Mouse (Mus musculus): ENCODE measurements around the gene Grm7. TPM values are rescaled to one million over a fixed set of nuclear protein-coding genes. Genes with fewer than 3 reads are reported as not detected.

Grm7 gene
- polyA plus RNA-seq, 1 experiment: 1.1 TPM

DNA sequence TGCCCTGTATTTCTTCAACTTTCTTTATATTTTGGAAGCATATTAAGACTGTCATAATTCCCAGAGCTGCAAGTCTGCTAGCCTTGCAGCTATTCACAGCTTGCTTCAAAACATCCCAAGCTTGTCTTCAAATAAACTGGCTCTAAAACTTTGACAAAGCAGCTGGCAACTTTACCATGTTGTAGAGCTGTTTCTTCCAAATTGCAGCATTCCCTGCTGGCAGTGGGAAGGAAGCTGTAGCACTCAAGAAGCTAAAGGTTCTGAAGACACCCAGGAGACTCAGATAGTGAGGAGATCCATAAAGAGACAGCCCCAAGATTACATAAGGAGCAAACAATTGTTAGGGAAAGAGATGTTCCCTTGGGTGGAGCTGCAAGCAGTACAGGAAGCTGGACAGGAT, 846.8 kb downstream of the Grm7 start:
- H3K4me3 ChIP-seq (ENCODE audit: insufficient read depth, low read length): no peak overlapping the region
- no peak overlapping the region for H3K27ac ChIP-seq (ENCODE audit: insufficient read depth, low read length)
- no peaks in the 10 kb centered on the region for H3K4me1 ChIP-seq (ENCODE audit: control insufficient read depth, insufficient read depth, low read length)
- TF ChIP-seq POLR2A (IDR thresholded peaks at IDR 0.05; ENCODE audit: low read depth, low read length) (no peak), CTCF (IDR thresholded peaks at IDR 0.05; ENCODE audit: borderline replicate concordance, insufficient read depth, low read length) (no peak)

DNA sequence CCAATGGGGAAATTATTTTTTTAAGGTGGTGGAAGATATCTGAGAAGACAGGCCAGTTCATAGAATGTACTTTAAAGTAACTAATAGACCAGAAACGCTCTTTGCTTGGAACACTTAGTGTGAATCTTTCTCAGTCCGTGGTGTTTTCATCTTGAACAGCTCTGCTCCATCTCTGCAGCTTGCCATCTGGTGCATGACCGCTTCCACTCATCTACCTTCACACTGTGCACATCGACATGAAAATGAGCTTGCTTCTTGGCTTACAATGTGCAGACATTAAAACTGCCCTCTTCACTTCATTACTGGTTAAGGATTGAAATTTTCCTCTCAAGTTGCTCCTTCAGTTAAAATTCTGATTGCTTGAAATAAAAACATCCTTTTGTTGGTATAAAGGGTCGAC, 854.2 kb downstream of the Grm7 start:
- Histone ChIP-seq H3K4me1 (ENCODE audit: control insufficient read depth, insufficient read depth, low read length) (no peaks in the 10 kb centered on the region), H3K27ac (ENCODE audit: insufficient read depth, low read length) (no peak overlapping the region), H3K4me3 (ENCODE audit: insufficient read depth, low read length) (no peak overlapping the region)
- TF ChIP-seq POLR2A (IDR thresholded peaks at IDR 0.05; ENCODE audit: low read depth, low read length): no peak
- no peak for TF ChIP-seq CTCF (IDR thresholded peaks at IDR 0.05; ENCODE audit: borderline replicate concordance, insufficient read depth, low read length)

DNA sequence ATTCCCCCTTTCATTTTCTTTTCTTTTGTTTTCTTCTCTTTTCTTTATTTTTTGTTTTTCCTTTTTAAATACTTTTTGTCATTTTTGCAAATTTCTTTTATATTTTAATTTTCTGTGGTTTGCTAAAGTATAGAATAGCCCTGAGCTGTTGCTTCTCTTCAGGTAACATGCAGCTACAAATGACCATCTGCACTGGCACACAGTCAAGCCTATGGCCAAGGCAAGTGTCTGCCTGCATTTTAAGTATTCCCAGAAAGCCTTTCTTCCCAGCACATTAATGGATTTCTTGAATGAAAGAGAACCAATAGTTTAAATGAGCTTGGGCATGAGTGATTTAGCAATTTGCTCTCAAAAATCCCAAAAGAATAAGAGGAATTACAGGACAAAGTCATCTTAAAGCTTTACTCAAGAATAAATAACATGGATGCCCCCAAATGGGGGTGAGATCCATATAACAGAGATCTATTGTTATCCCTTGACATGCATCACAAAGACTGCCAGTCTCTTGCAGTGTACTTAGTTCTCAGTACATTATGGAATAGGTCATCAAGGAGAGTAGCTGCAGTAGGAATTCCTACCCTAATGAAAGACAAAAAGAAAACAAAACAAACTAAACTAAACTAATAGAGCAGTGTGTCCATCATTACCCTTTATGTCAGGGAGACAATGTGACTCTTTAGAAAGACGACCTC, 865.5 kb downstream of the Grm7 start:
- Histone ChIP-seq H3K4me3 (ENCODE audit: insufficient read depth, low read length) (no peak overlapping the region), H3K27ac (ENCODE audit: insufficient read depth, low read length) (no peak overlapping the region)
- no peak for TF ChIP-seq POLR2A (IDR thresholded peaks at IDR 0.05; ENCODE audit: low read depth, low read length)
- TF ChIP-seq CTCF (IDR thresholded peaks at IDR 0.05; ENCODE audit: borderline replicate concordance, insufficient read depth, low read length): no peak

DNA sequence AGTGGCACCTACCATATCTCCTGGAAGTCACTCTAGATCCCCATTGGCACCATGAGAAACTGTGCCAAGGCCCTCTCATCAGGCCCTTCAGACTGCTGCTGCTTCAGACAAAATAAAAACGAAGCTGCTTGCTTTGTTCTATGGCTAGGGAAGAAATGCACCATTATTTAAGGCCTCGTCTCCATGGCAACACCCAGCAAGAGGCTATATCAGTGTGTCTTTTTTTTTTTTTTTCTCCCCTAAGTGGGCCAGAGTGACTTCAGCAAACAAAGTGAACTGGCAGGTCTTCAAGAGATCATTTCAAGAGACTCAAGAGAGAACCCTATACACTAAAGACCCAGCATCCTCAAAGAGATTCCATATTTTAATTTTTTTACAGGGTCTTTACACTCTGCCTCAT, 867.0 kb downstream of the Grm7 start:
- no peak for TF ChIP-seq CTCF (IDR thresholded peaks at IDR 0.05; ENCODE audit: borderline replicate concordance, insufficient read depth, low read length)
- TF ChIP-seq POLR2A (IDR thresholded peaks at IDR 0.05; ENCODE audit: low read depth, low read length): no peak
- Histone ChIP-seq H3K27ac (ENCODE audit: insufficient read depth, low read length) (no peak overlapping the region), H3K4me3 (ENCODE audit: insufficient read depth, low read length) (no peak overlapping the region), H3K4me1 (ENCODE audit: control insufficient read depth, insufficient read depth, low read length) (no peaks in the 10 kb centered on the region)

More for the DNA sequence above, 865.5 kb downstream of the Grm7 start:
- no peaks in the 10 kb centered on the region for H3K4me1 ChIP-seq (ENCODE audit: control insufficient read depth, insufficient read depth, low read length)

DNA sequence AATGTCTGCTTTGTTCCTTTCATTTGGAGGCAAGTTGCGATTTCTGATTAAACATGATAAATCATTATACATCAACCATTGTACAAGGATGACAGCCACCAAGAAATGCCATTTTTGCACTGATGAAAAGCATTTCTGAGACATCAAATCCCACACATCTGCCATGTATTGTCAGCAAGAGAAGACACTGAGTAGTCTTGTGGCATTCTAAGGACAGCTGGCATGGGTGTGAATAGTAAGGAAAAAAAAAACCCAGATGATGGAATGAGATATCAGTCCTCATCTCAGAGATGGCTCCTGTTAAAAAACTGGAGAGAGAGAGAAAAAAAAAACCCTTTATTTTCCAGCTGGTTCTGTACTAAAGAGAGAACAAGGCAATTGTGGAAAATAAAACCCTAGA, 875.8 kb downstream of the Grm7 start:
- no peak for TF ChIP-seq CTCF (IDR thresholded peaks at IDR 0.05; ENCODE audit: borderline replicate concordance, insufficient read depth, low read length)
- TF ChIP-seq POLR2A (IDR thresholded peaks at IDR 0.05; ENCODE audit: low read depth, low read length): no peak
- Histone ChIP-seq H3K27ac (ENCODE audit: insufficient read depth, low read length) (no peak overlapping the region), H3K4me1 (ENCODE audit: control insufficient read depth, insufficient read depth, low read length) (no peaks in the 10 kb centered on the region), H3K4me3 (ENCODE audit: insufficient read depth, low read length) (no peak overlapping the region)

DNA sequence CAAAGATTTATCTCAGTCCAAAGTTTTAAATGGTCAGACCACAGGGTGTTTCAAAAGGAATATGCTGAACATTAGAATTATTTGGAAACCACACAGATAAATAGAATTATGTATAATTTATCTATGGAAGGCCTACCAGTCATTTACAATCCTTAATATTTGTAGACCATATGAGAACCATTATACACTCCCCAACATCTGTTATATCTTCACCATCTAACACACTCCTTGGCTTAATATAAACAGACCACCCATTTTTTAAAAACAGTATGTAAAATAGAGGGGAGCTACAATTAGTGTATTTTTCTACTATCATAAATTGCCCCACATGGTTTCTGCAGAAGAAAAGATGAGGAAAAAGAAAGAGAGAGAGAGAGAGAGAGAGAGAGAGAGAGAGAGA, 876.7 kb downstream of the Grm7 start:
- Histone ChIP-seq H3K4me1 (ENCODE audit: control insufficient read depth, insufficient read depth, low read length) (no peaks in the 10 kb centered on the region), H3K4me3 (ENCODE audit: insufficient read depth, low read length) (no peak overlapping the region), H3K27ac (ENCODE audit: insufficient read depth, low read length) (no peak overlapping the region)
- TF ChIP-seq CTCF (IDR thresholded peaks at IDR 0.05; ENCODE audit: borderline replicate concordance, insufficient read depth, low read length) (no peak), POLR2A (IDR thresholded peaks at IDR 0.05; ENCODE audit: low read depth, low read length) (no peak)

DNA sequence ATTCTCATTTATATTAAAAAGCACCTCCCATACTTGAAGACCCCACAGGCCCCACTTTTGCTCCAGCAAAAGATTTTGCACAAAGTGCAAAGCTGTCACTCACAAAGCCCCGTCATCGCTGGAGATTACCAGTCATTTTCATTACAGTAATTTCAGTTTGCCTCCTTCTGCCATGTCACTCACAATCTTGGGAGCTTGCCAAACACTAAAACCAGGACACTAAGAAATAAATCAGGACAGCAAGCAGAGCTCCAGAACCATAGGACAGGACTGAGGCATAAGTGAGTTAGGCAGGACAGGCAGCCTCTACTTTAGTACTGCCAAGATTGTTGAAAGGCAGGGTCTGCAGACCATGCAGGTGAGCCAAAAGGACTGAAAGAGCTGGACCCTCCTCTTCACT, 884.6 kb downstream of the Grm7 start:
- no peak for TF ChIP-seq POLR2A (IDR thresholded peaks at IDR 0.05; ENCODE audit: low read depth, low read length)
- no peak for TF ChIP-seq CTCF (IDR thresholded peaks at IDR 0.05; ENCODE audit: borderline replicate concordance, insufficient read depth, low read length)
- no peak overlapping the region for H3K4me3 ChIP-seq (ENCODE audit: insufficient read depth, low read length)
- no peak overlapping the region for H3K27ac ChIP-seq (ENCODE audit: insufficient read depth, low read length)
- H3K4me1 ChIP-seq (ENCODE audit: control insufficient read depth, insufficient read depth, low read length): no peaks in the 10 kb centered on the region

DNA sequence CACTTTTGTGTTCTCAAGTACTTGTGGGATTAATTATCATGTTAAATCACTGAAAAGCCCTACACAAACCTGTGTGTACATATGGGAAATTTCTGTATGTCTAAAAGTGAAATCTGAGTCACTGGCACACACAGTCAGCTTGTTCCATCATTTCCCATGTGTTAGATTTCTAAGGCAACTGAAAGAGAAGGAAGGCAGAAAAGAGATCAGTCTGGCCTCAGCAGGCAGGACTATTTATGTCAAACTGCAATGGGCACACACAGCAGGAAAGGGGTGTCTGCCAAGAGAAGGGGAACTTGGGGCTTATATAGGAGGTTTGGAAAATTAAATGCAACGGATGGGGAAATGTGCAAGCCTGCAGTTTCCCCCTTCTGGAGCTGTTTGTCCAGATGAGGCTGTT, 913.2 kb downstream of the Grm7 start:
- no peak for TF ChIP-seq CTCF (IDR thresholded peaks at IDR 0.05; ENCODE audit: borderline replicate concordance, insufficient read depth, low read length)
- no peak for TF ChIP-seq POLR2A (IDR thresholded peaks at IDR 0.05; ENCODE audit: low read depth, low read length)
- H3K4me1 ChIP-seq (ENCODE audit: control insufficient read depth, insufficient read depth, low read length): no peaks in the 10 kb centered on the region
- H3K4me3 ChIP-seq (ENCODE audit: insufficient read depth, low read length): no peak overlapping the region
- H3K27ac ChIP-seq (ENCODE audit: insufficient read depth, low read length): no peak overlapping the region

DNA sequence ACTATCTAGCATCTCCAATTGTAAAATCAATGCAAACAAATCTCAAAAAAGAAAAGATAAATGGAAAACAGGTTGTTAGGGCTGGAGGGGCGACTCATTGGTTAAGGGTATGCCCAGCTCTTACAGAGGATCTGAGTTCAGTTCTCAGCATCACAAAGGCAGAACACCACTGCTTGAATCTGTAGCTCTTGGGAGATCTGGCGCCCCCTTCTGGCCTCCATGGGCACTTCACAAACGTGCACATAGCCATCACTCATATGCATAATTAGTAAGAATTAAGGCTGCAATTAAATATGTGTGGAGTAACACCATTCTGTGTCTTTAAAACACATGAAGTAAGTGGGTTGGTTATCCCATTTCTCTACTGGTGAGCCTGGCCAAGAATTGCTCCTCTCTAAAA, 914.1 kb downstream of the Grm7 start:
- H3K4me3 ChIP-seq (ENCODE audit: insufficient read depth, low read length): no peak overlapping the region
- no peaks in the 10 kb centered on the region for H3K4me1 ChIP-seq (ENCODE audit: control insufficient read depth, insufficient read depth, low read length)
- TF ChIP-seq CTCF (IDR thresholded peaks at IDR 0.05; ENCODE audit: borderline replicate concordance, insufficient read depth, low read length) (no peak), POLR2A (IDR thresholded peaks at IDR 0.05; ENCODE audit: low read depth, low read length) (no peak)
- no peak overlapping the region for H3K27ac ChIP-seq (ENCODE audit: insufficient read depth, low read length)

DNA sequence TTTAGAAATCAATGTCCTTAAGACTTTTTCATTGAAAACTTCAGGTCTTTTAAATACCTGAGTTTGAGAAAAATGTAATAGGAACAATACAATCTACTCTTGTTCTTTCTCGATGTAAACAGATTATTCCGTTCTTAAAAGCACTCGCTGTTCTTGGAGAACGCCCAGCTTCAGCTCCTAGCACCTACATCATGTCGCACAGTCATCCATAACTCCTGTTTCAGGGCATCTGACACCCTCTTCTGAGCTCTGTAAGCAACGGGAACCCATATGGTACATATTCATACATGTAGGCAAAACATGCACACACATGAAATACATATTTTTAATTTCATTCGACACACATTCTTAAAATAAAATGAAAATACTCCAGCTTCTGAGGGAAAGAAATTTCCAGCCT, 916.0 kb downstream of the Grm7 start:
- TF ChIP-seq POLR2A (IDR thresholded peaks at IDR 0.05; ENCODE audit: low read depth, low read length) (no peak), CTCF (IDR thresholded peaks at IDR 0.05; ENCODE audit: borderline replicate concordance, insufficient read depth, low read length) (no peak)

More for the DNA sequence above, 916.0 kb downstream of the Grm7 start:
- Histone ChIP-seq H3K4me3 (ENCODE audit: insufficient read depth, low read length) (no peak overlapping the region), H3K4me1 (ENCODE audit: control insufficient read depth, insufficient read depth, low read length) (no peaks in the 10 kb centered on the region), H3K27ac (ENCODE audit: insufficient read depth, low read length) (no peak overlapping the region)
